Mouse (Mus musculus) 3134 (cell line): ENCODE measurements around the gene Sltm.
"Not testable (repeated sequence)": the region's sequence is repeated elsewhere in the genome, so short reads cannot be mapped to it uniquely, and the experiment has no call there.

ENCODE experiments used
- DNase-seq: peaks from one replicate; pipeline ENCODE4 v3.0.0-alpha.2; 2011; ENCODE audit warnings: low spot score; ENCODE audit not compliant: insufficient read length; ENCODE audit errors: extremely low read depth

The Sltm gene

DNA sequence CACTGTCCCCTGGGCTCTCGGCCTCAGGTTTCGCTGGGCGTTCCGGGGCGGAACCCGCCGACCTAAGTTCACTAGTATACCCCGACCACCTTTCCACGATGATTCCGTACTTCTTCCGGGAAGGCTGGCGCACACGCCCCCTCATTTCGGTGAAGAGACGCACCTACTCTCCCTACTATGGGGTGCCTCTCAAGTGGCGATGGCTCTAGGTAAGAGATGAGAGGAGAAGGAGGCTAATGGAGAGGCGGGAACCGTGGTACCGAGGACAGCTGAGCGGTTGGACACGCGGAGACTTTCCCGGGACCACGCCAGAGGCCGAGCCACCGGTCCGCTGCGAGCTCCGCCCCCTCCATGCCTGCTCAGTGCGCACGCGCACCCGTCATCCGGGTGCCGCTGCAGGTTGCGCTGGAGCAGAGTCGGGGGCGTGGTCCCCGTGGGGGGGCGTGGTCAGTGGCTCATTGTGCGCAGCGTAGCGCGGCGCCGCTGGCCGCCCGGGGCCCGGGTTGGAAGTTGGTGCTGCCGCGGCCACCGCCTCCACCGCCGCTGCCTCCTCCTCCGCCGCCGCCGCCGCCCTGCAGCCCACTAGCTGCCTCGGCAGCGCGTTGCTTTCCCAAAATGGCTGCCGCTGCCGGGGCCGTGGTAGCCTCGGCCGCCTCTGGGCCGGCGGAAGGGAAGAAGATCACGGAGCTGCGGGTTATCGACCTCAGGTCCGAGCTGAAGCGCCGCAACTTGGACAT, at the start of gene Sltm:
Sltm (plus strand) TSS at position 450 of the 737 bp plus-strand sequence.
- peak; percentile 97 for DNase-seq

DNA sequence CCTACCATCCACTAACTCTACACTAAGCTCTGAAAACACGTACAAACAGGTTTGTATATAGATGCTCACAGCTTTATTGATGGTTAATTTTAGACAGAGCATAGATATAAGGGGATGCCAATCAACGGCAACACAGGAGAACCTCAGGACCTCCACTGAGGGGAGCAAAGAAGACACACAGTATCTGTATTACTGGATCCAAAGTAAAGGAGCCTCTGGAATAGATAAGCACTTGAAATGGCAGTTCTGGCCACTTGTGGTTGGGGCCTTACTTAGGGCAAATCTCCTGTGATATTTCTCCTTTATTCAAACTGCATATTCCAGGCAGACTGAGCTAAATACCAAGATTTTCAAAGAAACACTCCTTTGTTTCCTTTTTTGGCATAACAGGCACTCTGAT, 49.5 kb upstream of the Sltm start:
- DNase-seq = no peak

GRCm38 (mm10) chr9:70496990-70497389, 45.6 kb upstream of the Sltm start:
- DNase-seq = no peak

GRCm38 (mm10) chr9:70502284-70503014, 40.1 kb upstream of the Sltm start:
- no peak for DNase-seq

- peak; percentile 61 for DNase-seq
Observed at GRCm38 (mm10) chr9:70503015-70503603, 39.4 kb upstream of the Sltm start.

GRCm38 (mm10) chr9:70503626-70504041, 38.9 kb upstream of the Sltm start, which contains the start of gene Rnf111:
Gene Rnf111, minus strand, starts transcription at chr9:70503725.
- peak; percentile 94 for DNase-seq

DNA sequence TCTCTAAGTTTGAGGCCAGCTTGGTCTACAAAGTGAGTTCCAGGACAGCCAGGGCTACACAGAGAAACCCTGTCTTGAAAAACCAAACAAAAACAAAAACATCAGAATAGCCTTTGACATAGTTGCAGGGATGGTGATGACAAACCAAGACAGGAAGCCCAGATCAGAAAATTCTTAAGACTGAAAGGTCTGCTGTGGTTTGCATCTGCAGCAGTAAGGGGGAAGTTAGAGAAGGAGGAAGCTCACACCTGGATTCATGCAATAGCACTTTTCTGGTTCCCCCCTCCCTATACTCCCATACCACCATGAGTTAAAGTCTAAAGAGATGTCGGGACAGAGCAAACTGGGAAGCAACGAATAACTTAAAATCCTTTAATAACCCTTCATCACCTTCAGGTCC, 36.4 kb upstream of the Sltm start:
- no peak for DNase-seq

- DNase-seq = no peak
Observed at GRCm38 (mm10) chr9:70506787-70507186, 35.8 kb upstream of the Sltm start.

DNA sequence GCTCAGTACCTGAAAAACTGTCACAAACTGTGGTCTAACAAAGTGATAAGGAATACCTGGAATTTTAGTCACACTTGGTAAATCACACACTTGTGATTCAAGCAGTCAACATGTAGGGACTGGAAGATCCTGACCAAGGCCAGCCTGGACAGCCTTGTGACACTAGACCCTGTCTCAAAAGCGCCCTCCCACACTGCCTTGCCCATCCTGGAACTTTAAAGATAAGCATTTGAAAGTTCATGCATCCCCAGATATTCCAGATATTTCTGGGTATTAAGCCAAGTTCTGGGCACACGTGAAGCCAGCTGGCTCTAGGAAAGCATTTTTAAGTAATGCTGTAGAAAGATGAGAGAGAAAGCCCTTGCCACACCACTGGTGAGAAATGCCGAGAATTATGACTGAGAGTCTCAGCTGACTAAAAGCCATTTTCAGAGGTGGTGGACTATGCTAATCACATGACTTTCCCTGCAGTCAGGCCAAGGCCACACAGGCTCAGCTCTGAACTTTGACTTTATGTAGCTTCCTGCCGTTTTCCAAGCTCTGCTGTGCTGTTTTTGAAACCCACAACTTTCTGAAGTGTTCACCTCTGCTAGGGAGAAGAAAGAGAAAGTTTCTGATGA, 32.5 kb upstream of the Sltm start:
- peak; percentile 26 for DNase-seq

GRCm38 (mm10) chr9:70510998-70511583, 31.5 kb upstream of the Sltm start:
- DNase-seq = no peak

GRCm38 (mm10) chr9:70511681-70512080, 30.9 kb upstream of the Sltm start:
- DNase-seq = no peak

DNA sequence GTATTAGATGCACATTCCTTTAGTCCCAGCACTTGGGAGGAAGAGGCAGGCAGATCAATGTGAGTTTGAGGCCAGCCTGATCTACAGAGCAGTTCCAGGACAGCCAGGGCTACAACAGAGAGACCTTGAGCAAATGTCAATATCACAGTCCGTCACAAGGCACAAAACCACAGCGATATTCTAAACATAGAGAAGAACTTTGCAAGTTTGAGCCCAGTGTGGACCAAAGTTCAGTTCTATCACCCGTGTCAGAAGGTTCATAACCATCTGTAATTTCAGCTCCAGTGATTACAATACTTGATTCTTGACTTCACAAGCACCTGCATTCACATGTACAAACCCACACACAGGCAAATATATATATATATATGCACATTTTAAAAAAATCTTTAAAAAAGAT, 21.9 kb upstream of the Sltm start:
- DNase-seq = no peak

DNA sequence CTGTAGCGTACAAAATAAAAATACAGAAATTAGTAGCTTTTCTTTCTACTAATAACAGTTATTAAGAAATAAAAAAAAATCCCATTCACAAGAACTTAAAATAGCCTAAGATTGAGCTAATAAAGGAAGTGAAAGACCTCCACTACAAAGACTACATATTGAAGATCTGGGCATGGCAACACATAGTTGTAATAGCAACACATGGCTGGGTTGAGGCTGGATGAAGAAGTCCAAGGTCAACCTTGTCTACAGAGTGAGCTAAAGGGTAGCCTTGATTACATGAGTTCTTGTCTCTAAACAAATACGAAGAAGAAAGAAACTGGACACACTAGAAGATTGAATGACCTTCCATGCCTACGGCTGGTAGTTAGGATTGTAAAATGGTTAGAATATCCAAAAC, 18.7 kb upstream of the Sltm start:
- DNase-seq = no peak

DNA sequence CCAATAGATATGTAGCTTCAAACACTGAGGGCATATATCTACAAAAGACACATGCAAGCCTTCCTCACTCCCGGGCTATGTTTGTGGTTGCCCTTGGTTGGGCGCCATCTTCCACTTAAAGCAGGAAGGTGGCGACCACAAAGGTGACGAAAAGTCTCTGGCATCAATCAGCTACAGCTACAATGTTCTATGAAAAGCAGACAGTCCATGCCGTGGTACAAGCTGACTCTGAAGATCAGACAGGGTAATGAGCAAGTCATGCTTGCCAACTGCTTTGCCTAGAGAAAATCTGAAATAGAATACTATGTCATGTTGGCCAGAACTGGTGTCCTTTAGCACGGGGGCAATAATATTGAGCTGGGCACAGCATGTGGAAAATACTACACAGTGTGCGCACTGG, 18.2 kb upstream of the Sltm start:
- DNase-seq = no peak

- no peak for DNase-seq
Observed at GRCm38 (mm10) chr9:70533328-70533727, 9.2 kb upstream of the Sltm start.

- DNase-seq = no peak
Observed at GRCm38 (mm10) chr9:70541584-70541983, 970 bp upstream of the Sltm start.

GRCm38 (mm10) chr9:70543048-70543880, 710 bp downstream of the Sltm start:
- peak; percentile 87 for DNase-seq

DNA sequence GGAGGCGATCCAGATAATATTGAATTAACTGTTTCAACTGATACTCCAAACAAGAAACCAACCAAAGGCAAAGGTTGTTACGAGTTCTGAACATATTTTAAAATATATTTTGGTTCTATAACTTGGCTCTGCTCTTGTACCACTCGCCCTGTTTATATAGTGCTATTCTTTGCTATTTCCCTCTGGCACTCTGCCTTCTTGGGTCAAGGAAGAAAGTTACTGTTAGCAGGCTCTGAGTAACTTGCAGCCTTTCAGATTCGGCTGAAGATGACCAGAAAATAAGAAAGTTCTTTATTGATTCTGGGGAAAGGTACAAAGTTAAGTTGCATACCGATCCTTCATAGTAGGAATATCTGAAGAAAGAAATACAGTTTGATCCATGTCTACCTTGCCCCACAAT, 1.4 kb downstream of the Sltm start:
- DNase-seq = no peak

GRCm38 (mm10) chr9:70544831-70545230, 2.3 kb downstream of the Sltm start:
- no peak for DNase-seq

GRCm38 (mm10) chr9:70546576-70546975, 4.0 kb downstream of the Sltm start:
- DNase-seq = not testable (repeated sequence)
